Mouse (Mus musculus): ENCODE results near the gene Mdga2. TPM values are rescaled to one million over a fixed set of nuclear protein-coding genes. Genes with fewer than 3 reads are reported as not detected.

Gene Mdga2
- polyA plus RNA-seq, 1 experiment = 0.76 TPM

- TF ChIP-seq POLR2A (IDR thresholded peaks at IDR 0.05; ENCODE audit: low read depth, low read length) (no peak), CTCF (IDR thresholded peaks at IDR 0.05; ENCODE audit: borderline replicate concordance, insufficient read depth, low read length) (no peak)
- H3K4me1 ChIP-seq (ENCODE audit: control insufficient read depth, insufficient read depth, low read length) = no peaks in the 10 kb centered on the region
- H3K4me3 ChIP-seq (ENCODE audit: insufficient read depth, low read length) = no peak overlapping the region
- H3K27ac ChIP-seq (ENCODE audit: insufficient read depth, low read length) = no peak overlapping the region
These were observed 65.6 kb downstream of the Mdga2 start for GRCm38 (mm10) chr12:67156569-67157237.

- Histone ChIP-seq H3K27ac (ENCODE audit: insufficient read depth, low read length) (no peak overlapping the region), H3K4me3 (ENCODE audit: insufficient read depth, low read length) (no peak overlapping the region), H3K4me1 (ENCODE audit: control insufficient read depth, insufficient read depth, low read length) (no peaks in the 10 kb centered on the region)
- TF ChIP-seq CTCF (IDR thresholded peaks at IDR 0.05; ENCODE audit: borderline replicate concordance, insufficient read depth, low read length) = no peak
These were observed 69.3 kb downstream of the Mdga2 start for GRCm38 (mm10) chr12:67153077-67153476.

GRCm38 (mm10) chr12:67141605-67142004 lies 80.7 kb downstream of the Mdga2 start:
- TF ChIP-seq CTCF (IDR thresholded peaks at IDR 0.05; ENCODE audit: borderline replicate concordance, insufficient read depth, low read length) (no peak), POLR2A (IDR thresholded peaks at IDR 0.05; ENCODE audit: low read depth, low read length) (no peak)
- no peak overlapping the region for H3K4me3 ChIP-seq (ENCODE audit: insufficient read depth, low read length)
- H3K27ac ChIP-seq (ENCODE audit: insufficient read depth, low read length) = no peak overlapping the region
- no peaks in the 10 kb centered on the region for H3K4me1 ChIP-seq (ENCODE audit: control insufficient read depth, insufficient read depth, low read length)

GRCm38 (mm10) chr12:67140131-67140530 lies 82.2 kb downstream of the Mdga2 start:
- Histone ChIP-seq H3K4me3 (ENCODE audit: insufficient read depth, low read length) (no peak overlapping the region), H3K4me1 (ENCODE audit: control insufficient read depth, insufficient read depth, low read length) (no peaks in the 10 kb centered on the region), H3K27ac (ENCODE audit: insufficient read depth, low read length) (no peak overlapping the region)
- TF ChIP-seq CTCF (IDR thresholded peaks at IDR 0.05; ENCODE audit: borderline replicate concordance, insufficient read depth, low read length) (no peak), POLR2A (IDR thresholded peaks at IDR 0.05; ENCODE audit: low read depth, low read length) (no peak)

DNA sequence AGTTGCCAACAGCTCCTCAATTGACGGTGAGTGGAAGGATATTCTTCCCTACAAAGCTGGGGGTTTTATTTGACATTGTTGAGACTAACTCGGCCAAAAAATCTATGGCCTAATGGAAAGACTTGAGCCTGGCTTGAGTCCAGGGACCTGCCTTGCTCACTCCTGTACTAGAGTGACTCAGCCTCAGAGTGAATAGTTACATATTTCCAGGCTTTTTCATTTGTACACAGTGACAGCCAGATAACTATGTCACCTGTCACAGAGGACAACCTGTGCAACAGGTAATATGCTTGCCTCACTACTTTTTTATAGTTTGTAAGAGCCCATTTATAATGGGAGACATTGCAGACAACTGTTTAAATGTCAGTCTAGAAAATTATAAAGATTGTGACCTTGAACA lies 94.9 kb downstream of the Mdga2 start:
- Histone ChIP-seq H3K27ac (ENCODE audit: insufficient read depth, low read length) (no peak overlapping the region), H3K4me1 (ENCODE audit: control insufficient read depth, insufficient read depth, low read length) (no peaks in the 10 kb centered on the region), H3K4me3 (ENCODE audit: insufficient read depth, low read length) (no peak overlapping the region)
- TF ChIP-seq CTCF (IDR thresholded peaks at IDR 0.05; ENCODE audit: borderline replicate concordance, insufficient read depth, low read length) = no peak
- TF ChIP-seq POLR2A (IDR thresholded peaks at IDR 0.05; ENCODE audit: low read depth, low read length) = no peak

- no peak overlapping the region for H3K4me3 ChIP-seq (ENCODE audit: insufficient read depth, low read length)
- TF ChIP-seq CTCF (IDR thresholded peaks at IDR 0.05; ENCODE audit: borderline replicate concordance, insufficient read depth, low read length) (no peak), POLR2A (IDR thresholded peaks at IDR 0.05; ENCODE audit: low read depth, low read length) (no peak)
- H3K27ac ChIP-seq (ENCODE audit: insufficient read depth, low read length) = no peak overlapping the region
- H3K4me1 ChIP-seq (ENCODE audit: control insufficient read depth, insufficient read depth, low read length) = no peaks in the 10 kb centered on the region
These were observed 98.5 kb downstream of the Mdga2 start for GRCm38 (mm10) chr12:67123874-67124273.

DNA sequence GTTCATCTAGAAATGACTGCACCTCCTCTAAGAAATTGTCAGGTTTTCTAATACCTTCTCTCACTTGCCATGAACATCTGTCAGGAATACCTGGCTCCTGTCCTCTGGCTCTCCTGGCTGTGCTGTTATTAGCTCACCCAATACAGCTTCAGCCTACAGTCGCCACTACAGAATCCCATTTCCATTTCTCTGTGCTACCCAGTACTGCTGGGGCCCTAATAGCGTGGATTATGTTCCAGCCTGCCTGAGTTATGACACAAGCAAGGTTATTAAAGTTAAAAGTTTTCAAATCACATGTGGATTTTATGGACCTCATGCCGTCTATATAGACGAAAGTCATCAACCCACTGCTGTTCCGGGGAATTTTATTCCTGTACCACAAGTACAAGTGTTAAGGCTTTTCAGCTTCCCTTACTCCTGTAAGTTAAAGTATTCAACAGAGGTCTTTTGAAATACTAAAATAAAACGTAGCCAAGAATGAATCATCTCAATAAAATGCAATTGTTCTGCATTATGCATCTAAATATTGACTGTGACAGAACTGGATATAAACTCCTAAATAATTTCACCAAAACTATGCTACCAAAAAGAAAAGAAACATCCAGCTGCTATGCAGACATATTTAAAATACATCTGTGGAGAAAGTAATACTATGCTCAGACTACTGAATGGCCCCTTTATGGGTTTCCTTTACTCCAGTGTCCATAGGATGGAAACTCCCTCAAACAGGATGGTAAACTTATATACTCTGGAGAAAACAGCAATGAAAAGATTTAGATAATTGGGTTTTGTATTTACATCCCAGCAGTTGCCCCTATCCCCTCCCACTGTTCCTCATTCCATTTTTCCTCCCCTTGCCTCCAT lies 103.5 kb downstream of the Mdga2 start:
- TF ChIP-seq POLR2A (IDR thresholded peaks at IDR 0.05; ENCODE audit: low read depth, low read length) (no peak), CTCF (IDR thresholded peaks at IDR 0.05; ENCODE audit: borderline replicate concordance, insufficient read depth, low read length) (no peak)
- Histone ChIP-seq H3K4me3 (ENCODE audit: insufficient read depth, low read length) (no peak overlapping the region), H3K27ac (ENCODE audit: insufficient read depth, low read length) (no peak overlapping the region), H3K4me1 (ENCODE audit: control insufficient read depth, insufficient read depth, low read length) (no peaks in the 10 kb centered on the region)

DNA sequence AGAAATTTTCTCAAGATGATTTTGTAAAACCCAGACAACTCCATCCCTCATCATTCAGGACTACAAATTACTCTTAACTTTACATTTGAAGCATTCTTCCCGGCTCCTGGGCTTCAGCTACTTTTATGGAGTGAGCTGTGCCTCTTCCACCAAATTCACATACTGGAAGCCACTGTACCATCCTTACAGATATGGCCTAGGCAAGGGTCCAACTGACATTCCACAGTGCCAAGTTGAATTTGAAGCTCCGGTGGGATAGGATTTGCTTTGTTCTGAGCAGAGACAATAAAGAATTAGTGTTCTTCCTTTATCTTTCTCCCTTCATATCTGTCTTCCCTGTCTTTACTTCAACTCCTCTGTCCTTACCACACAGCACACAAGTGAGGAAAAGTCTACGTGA lies 118.2 kb downstream of the Mdga2 start:
- TF ChIP-seq CTCF (IDR thresholded peaks at IDR 0.05; ENCODE audit: borderline replicate concordance, insufficient read depth, low read length) (no peak), POLR2A (IDR thresholded peaks at IDR 0.05; ENCODE audit: low read depth, low read length) (no peak)

GRCm38 (mm10) chr12:67094414-67094813 lies 127.9 kb downstream of the Mdga2 start:
- no peak overlapping the region for H3K4me3 ChIP-seq (ENCODE audit: insufficient read depth, low read length)
- H3K4me1 ChIP-seq (ENCODE audit: control insufficient read depth, insufficient read depth, low read length) = no peaks in the 10 kb centered on the region
- H3K27ac ChIP-seq (ENCODE audit: insufficient read depth, low read length) = no peak overlapping the region
- TF ChIP-seq POLR2A (IDR thresholded peaks at IDR 0.05; ENCODE audit: low read depth, low read length) (no peak), CTCF (IDR thresholded peaks at IDR 0.05; ENCODE audit: borderline replicate concordance, insufficient read depth, low read length) (no peak)

More for the DNA sequence above, 118.2 kb downstream of the Mdga2 start:
- Histone ChIP-seq H3K4me3 (ENCODE audit: insufficient read depth, low read length) (no peak overlapping the region), H3K4me1 (ENCODE audit: control insufficient read depth, insufficient read depth, low read length) (no peaks in the 10 kb centered on the region), H3K27ac (ENCODE audit: insufficient read depth, low read length) (no peak overlapping the region)

DNA sequence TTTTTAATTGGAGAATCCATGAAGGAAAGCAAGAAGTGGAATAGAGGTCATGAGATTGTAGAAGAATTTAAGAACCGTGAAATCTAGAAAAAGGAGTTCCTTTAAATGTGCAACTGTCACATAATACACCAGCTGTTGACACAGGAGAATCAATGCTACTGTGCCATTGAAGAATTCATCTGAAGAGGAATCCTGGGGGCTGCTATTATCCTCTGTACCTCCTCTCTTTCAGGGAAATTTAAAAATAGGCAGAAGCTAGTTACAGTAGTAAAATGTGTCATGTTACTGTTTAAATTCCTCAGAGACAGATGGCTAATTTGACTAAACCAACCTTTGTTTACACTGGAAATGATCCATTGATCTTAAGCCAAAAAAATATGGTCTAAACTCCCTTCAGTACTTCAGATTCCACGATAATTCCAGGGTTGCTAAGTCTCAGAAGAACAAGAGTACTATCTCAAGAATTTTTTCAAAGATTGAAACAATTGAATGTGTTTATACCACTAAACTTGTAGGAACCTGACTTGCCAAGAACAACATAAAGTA lies 131.9 kb downstream of the Mdga2 start:
- TF ChIP-seq CTCF (IDR thresholded peaks at IDR 0.05; ENCODE audit: borderline replicate concordance, insufficient read depth, low read length) (no peak), POLR2A (IDR thresholded peaks at IDR 0.05; ENCODE audit: low read depth, low read length) (no peak)
- H3K4me1 ChIP-seq (ENCODE audit: control insufficient read depth, insufficient read depth, low read length) = no peaks in the 10 kb centered on the region
- H3K4me3 ChIP-seq (ENCODE audit: insufficient read depth, low read length) = no peak overlapping the region
- no peak overlapping the region for H3K27ac ChIP-seq (ENCODE audit: insufficient read depth, low read length)

Data from embryonic fibroblast, embryonic 13.5 days (primary cell).